Mouse (Mus musculus): ENCODE measurements around the gene L2hgdh. TPM values are rescaled to one million over a fixed set of nuclear protein-coding genes. Genes with fewer than 3 reads are reported as not detected.
A peak's percentile ranks its signal among the peaks of the same experiment; 100 is the strongest.
"Not testable (repeated sequence)": the region's sequence is repeated elsewhere in the genome, so short reads cannot be mapped to it uniquely, and the experiment has no call there.

Gene L2hgdh
- polyA plus RNA-seq, 1 experiment from 2014 or later = 21.7 TPM

GRCm38 (mm10) chr12:69653973-69654372 is 70.7 kb downstream of the L2hgdh start:
- H3K27me3 ChIP-seq (ENCODE audit: control insufficient read depth, insufficient read depth, low read length); H3K36me3 ChIP-seq (ENCODE audit: control insufficient read depth, insufficient read depth, low read length); H3K4me3 ChIP-seq (replicated peaks; ENCODE audit: low read length); H3K9me3 ChIP-seq (replicated peaks; ENCODE audit: control insufficient read depth, low read length); H3K4me2 ChIP-seq (ENCODE audit: low read depth, low read length); H3K4me1 ChIP-seq (ENCODE audit: control insufficient read depth, insufficient read depth, low read length); H3K27ac ChIP-seq (ENCODE audit: low read length); H3K9ac ChIP-seq (ENCODE audit: low read length): not testable (repeated sequence)
- ATAC-seq (ENCODE audit: insufficient read depth, low FRiP score) = peak; percentile 86

DNA sequence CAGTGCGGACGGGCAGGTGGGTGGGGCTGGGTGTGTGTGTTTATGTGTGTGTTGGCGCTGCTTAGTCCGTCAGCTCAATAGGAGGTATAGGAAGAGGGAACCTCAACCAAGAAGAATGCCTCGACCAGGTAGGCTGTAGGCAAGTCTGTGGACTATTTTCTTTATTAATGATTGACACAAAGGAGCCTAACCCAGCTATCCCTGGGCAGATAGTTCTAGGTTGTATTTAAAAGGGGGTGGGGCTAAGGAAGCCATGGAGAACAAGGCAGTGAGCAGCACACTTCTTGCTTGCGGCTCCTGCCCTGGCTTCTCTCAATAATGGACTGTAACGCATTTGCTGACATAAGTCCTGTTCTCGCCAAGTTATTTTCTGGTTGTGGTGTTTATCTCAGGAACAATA is 75.2 kb downstream of the L2hgdh start:
- ATAC-seq (ENCODE audit: insufficient read depth, low FRiP score) = no peak
- no peak overlapping the region for H3K4me2 ChIP-seq (ENCODE audit: low read depth, low read length)

GRCm38 (mm10) chr12:69645821-69646616 is 78.7 kb downstream of the L2hgdh start:
- Histone ChIP-seq H3K9ac (ENCODE audit: low read length) (no peak overlapping the region), H3K27me3 (ENCODE audit: control insufficient read depth, insufficient read depth, low read length) (no peaks in the 10 kb centered on the region), H3K4me2 (ENCODE audit: low read depth, low read length) (no peak overlapping the region), H3K27ac (ENCODE audit: low read length) (peak overlapping the region; percentile 4; the same call in 1 of the 2 replicates), H3K9me3 (replicated peaks; ENCODE audit: control insufficient read depth, low read length) (no peaks in the 10 kb centered on the region), H3K4me1 (ENCODE audit: control insufficient read depth, insufficient read depth, low read length) (peaks cover 3% of the 10 kb centered on the region; the same call in 1 of the 2 replicates), H3K4me3 (replicated peaks; ENCODE audit: low read length) (no peak overlapping the region), H3K36me3 (ENCODE audit: control insufficient read depth, insufficient read depth, low read length) (0 out of 2 replicates have a peak, but pooled peaks cover 3% of the 10 kb centered on the region)
- ATAC-seq (ENCODE audit: insufficient read depth, low FRiP score) = peak; percentile 66; the same call in 1 of the 2 replicates
- WGBS = 77% methylated on average over 8 of the region's 8 CpGs

More for the DNA sequence above, 75.2 kb downstream of the L2hgdh start:
- 71% methylated on average over 8 of the region's 8 CpGs for whole genome bisulfite sequencing
- Histone ChIP-seq H3K4me3 (replicated peaks; ENCODE audit: low read length) (no peak overlapping the region), H3K36me3 (ENCODE audit: control insufficient read depth, insufficient read depth, low read length) (peaks cover 5% of the 10 kb centered on the region), H3K9ac (ENCODE audit: low read length) (no peak overlapping the region), H3K27me3 (ENCODE audit: control insufficient read depth, insufficient read depth, low read length) (no peaks in the 10 kb centered on the region), H3K27ac (ENCODE audit: low read length) (no peak overlapping the region), H3K4me1 (ENCODE audit: control insufficient read depth, insufficient read depth, low read length) (peaks cover 3% of the 10 kb centered on the region; the same call in 1 of the 2 replicates), H3K9me3 (replicated peaks; ENCODE audit: control insufficient read depth, low read length) (no peaks in the 10 kb centered on the region)

DNA sequence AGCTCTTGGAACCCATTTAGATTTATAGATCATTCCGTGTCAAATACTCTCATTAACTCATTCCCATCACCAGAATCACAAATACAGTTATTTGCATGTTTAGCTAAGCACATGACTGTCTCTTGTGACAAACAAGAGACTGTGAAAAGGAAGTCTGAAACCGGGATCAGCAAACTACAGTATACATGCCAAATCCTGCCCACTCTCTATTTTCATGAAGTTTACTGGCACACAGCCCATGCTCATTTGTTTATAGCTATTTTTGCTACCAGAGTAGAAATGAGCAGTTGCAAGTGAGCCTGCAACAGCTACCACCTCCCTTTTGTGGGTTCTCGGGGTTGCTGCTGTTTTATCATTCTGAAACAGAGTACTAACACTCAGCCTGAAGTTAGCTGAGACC is 79.8 kb downstream of the L2hgdh start:
- no peak for ATAC-seq (ENCODE audit: insufficient read depth, low FRiP score)
- WGBS = 53% methylated on average over 3 of the region's 3 CpGs
- H3K9ac ChIP-seq (ENCODE audit: low read length) = no peak overlapping the region
- no peak overlapping the region for H3K4me2 ChIP-seq (ENCODE audit: low read depth, low read length)
- H3K4me1 ChIP-seq (ENCODE audit: control insufficient read depth, insufficient read depth, low read length) = peaks cover 3% of the 10 kb centered on the region; the same call in 1 of the 2 replicates
- H3K4me3 ChIP-seq (replicated peaks; ENCODE audit: low read length) = no peak overlapping the region
- no peaks in the 10 kb centered on the region for H3K9me3 ChIP-seq (replicated peaks; ENCODE audit: control insufficient read depth, low read length)
- 0 out of 2 replicates have a peak, but pooled peaks cover 8% of the 10 kb centered on the region for H3K36me3 ChIP-seq (ENCODE audit: control insufficient read depth, insufficient read depth, low read length)
- H3K27ac ChIP-seq (ENCODE audit: low read length) = 0 out of 2 replicates have a peak overlapping the region, but pooled peaks have one; percentile 27
- H3K27me3 ChIP-seq (ENCODE audit: control insufficient read depth, insufficient read depth, low read length) = no peaks in the 10 kb centered on the region

GRCm38 (mm10) chr12:69642877-69643276 is 81.8 kb downstream of the L2hgdh start:
- no peak for ATAC-seq (ENCODE audit: insufficient read depth, low FRiP score)
- H3K27ac ChIP-seq (ENCODE audit: low read length) = no peak overlapping the region
- no peak overlapping the region for H3K4me3 ChIP-seq (replicated peaks; ENCODE audit: low read length)
- peaks cover 11% of the 10 kb centered on the region; the same call in 1 of the 2 replicates for H3K36me3 ChIP-seq (ENCODE audit: control insufficient read depth, insufficient read depth, low read length)
- no peak overlapping the region for H3K9ac ChIP-seq (ENCODE audit: low read length)
- WGBS = 82% methylated on average over 5 of the region's 5 CpGs
- no peaks in the 10 kb centered on the region for H3K9me3 ChIP-seq (replicated peaks; ENCODE audit: control insufficient read depth, low read length)
- no peaks in the 10 kb centered on the region for H3K27me3 ChIP-seq (ENCODE audit: control insufficient read depth, insufficient read depth, low read length)
- peaks cover 3% of the 10 kb centered on the region; the same call in 1 of the 2 replicates for H3K4me1 ChIP-seq (ENCODE audit: control insufficient read depth, insufficient read depth, low read length)
- H3K4me2 ChIP-seq (ENCODE audit: low read depth, low read length) = no peak overlapping the region

MicroRNAs encoded within 50 kb of the gene (microRNA counts, 519-probe panel; counts per million panel counts)
- not detected for microRNA mmu-miR-681

Small RNA genes within 50 kb of the gene (microRNA-seq; reads per million reads assigned to microRNA genes)
- gene Mir681 = not detected

Other genes with a start within 250 kb of the L2hgdh start
- gene Vcpkmt, start 141.8 kb downstream of the L2hgdh start, polyA plus RNA-seq (2015; fragmentation: Nextera tagmentation; extraction: Ambion mirVana) = 24.2 and 26.2 TPM in 2 replicates
- 8.2 and 11.8 TPM in 2 replicates for gene Sos2, start 43.0 kb downstream of the L2hgdh start, polyA plus RNA-seq (2015; fragmentation: Nextera tagmentation; extraction: Ambion mirVana)
- 25.1 and 25.5 TPM in 2 replicates for gene Atp5s, start 77 bp upstream of the L2hgdh start, polyA plus RNA-seq (2015; fragmentation: Nextera tagmentation; extraction: Ambion mirVana)
- gene Cdkl1, start 66.4 kb upstream of the L2hgdh start, polyA plus RNA-seq (2015; fragmentation: Nextera tagmentation; extraction: Ambion mirVana) = 2.6 and 2.8 TPM in 2 replicates
- 4.5 and 7.2 TPM in 2 replicates for gene Atl1, start 167.7 kb upstream of the L2hgdh start, polyA plus RNA-seq (2015; fragmentation: Nextera tagmentation; extraction: Ambion mirVana)
- gene Map4k5, start 168.3 kb upstream of the L2hgdh start, polyA plus RNA-seq (2015; fragmentation: Nextera tagmentation; extraction: Ambion mirVana) = 19.1 and 24.3 TPM in 2 replicates

Data from stomach, embryonic 16.5 days (tissue).